Mouse (Mus musculus) hindbrain, embryonic 11.5 days (tissue): ENCODE measurements around the gene Magi2. TPM values are rescaled to one million over a fixed set of nuclear protein-coding genes. Genes with fewer than 3 reads are reported as not detected.

Experiments used
- ATAC-seq: fragments of 200-750 bp; cut with Nextera tagmentation; 2 replicates; pipeline ENCODE4 v1.8.0; 2017; ENCODE audit warnings: mild to moderate bottlenecking, moderate TSS enrichment, moderate library complexity; ENCODE audit not compliant: low FRiP score
- DNase-seq: peaks from one replicate; pipeline ENCODE4 v3.0.0-alpha.2; 2015; ENCODE audit warnings: low spot score
- H3K27ac ChIP-seq: fragments of 300-500 bp; sonication (generic); 2 replicates; pipeline ENCODE4 v1.5.1; 2014; ENCODE audit warnings: mild to moderate bottlenecking, low read depth, low read length
- H3K27me3 ChIP-seq: fragments of 300-500 bp; sonication (generic); 2 replicates; pipeline ENCODE4 v1.6.1; 2014; ENCODE audit warnings: mild to moderate bottlenecking, low read length, moderate library complexity, mixed read lengths; ENCODE audit not compliant: control insufficient read depth, insufficient read depth
- H3K36me3 ChIP-seq: fragments of 300-500 bp; sonication (generic); 2 replicates; pipeline ENCODE4 v1.6.1; 2014; ENCODE audit warnings: mild to moderate bottlenecking, low read length, moderate library complexity, mixed read lengths; ENCODE audit not compliant: control insufficient read depth, insufficient read depth
- H3K4me1 ChIP-seq: fragments of 300-500 bp; sonication (generic); replicated peaks from 2 replicates; pipeline ENCODE4 v1.6.1; 2014; ENCODE audit warnings: low read length, mixed read lengths; ENCODE audit not compliant: control insufficient read depth, insufficient read depth
- H3K4me2 ChIP-seq: fragments of 300-500 bp; sonication (generic); replicated peaks from 2 replicates; pipeline ENCODE4 v1.6.1; 2014; ENCODE audit warnings: mild to moderate bottlenecking, low read depth, low read length
- H3K4me3 ChIP-seq: fragments of 300-500 bp; sonication (generic); 2 replicates; pipeline ENCODE4 v1.5.1; 2014; ENCODE audit warnings: low read depth, low read length
- H3K9ac ChIP-seq: fragments of 300-500 bp; sonication (generic); 2 replicates; pipeline ENCODE4 v1.6.1; 2014; ENCODE audit warnings: low read depth, low read length
- H3K9me3 ChIP-seq: fragments of 300-500 bp; sonication (generic); 2 replicates; pipeline ENCODE4 v1.6.1; 2016; ENCODE audit warnings: low read length; ENCODE audit not compliant: control insufficient read depth
- WGBS: fragments of 180-500 bp; shearing (Covaris S2); extraction: QIAGEN DNeasy Blood & Tissue Kit; methylation state at CpG from one replicate; pipeline ENCODE4 v1.1.7; 2014; 5-methylcytosine and 5-hydroxymethylcytosine counted together
- polyA plus RNA-seq: library from polyadenylated mRNA; unstranded; fragments of >200 nt; fragmentation: Nextera tagmentation; extraction: Ambion mirVana; gene quantifications from 2 replicates; pipeline ENCODE4 v1.2.1, GENCODE M21; 2014

Gene Magi2
- polyA plus RNA-seq, 1 experiment from 2014 or later, result 8.7 TPM

- ATAC-seq, result no peak
Observed at GRCm38 (mm10) chr5:20103869-20104268, 877.0 kb downstream of the Magi2 start.

GRCm38 (mm10) chr5:20104496-20104895 is 877.7 kb downstream of the Magi2 start:
- Histone ChIP-seq H3K9me3 (no peaks in the 10 kb centered on the region), H3K9ac (no peak overlapping the region), H3K4me1 (no peaks in the 10 kb centered on the region), H3K4me3 (no peak overlapping the region), H3K27me3 (no peaks in the 10 kb centered on the region), H3K36me3 (no peaks in the 10 kb centered on the region), H3K4me2 (no peak overlapping the region), H3K27ac (no peak overlapping the region)
- WGBS, result 66% methylated on average over 3 of the region's 3 CpGs
- DNase-seq, result no peak
- ATAC-seq, result no peak

More at GRCm38 (mm10) chr5:20103869-20104268, 877.0 kb downstream of the Magi2 start:
- H3K9ac ChIP-seq, result no peak overlapping the region
- DNase-seq, result no peak
- H3K27ac ChIP-seq, result no peak overlapping the region
- no peaks in the 10 kb centered on the region for H3K36me3 ChIP-seq
- H3K27me3 ChIP-seq, result no peaks in the 10 kb centered on the region
- H3K4me3 ChIP-seq, result no peak overlapping the region
- H3K4me1 ChIP-seq, result no peaks in the 10 kb centered on the region
- H3K4me2 ChIP-seq, result no peak overlapping the region
- H3K9me3 ChIP-seq, result no peaks in the 10 kb centered on the region

GRCm38 (mm10) chr5:20109496-20109895 is 882.7 kb downstream of the Magi2 start:
- Histone ChIP-seq H3K4me1 (no peaks in the 10 kb centered on the region), H3K9me3 (no peaks in the 10 kb centered on the region), H3K4me3 (no peak overlapping the region), H3K36me3 (no peaks in the 10 kb centered on the region), H3K27me3 (no peaks in the 10 kb centered on the region), H3K4me2 (no peak overlapping the region), H3K27ac (no peak overlapping the region), H3K9ac (no peak overlapping the region)
- WGBS, result 87% methylated on average over 3 of the region's 3 CpGs
- DNase-seq (no peak), ATAC-seq (no peak)

- ATAC-seq (no peak), DNase-seq (no peak)
- no peaks in the 10 kb centered on the region for H3K27me3 ChIP-seq
- H3K4me3 ChIP-seq, result no peak overlapping the region
- 81% methylated on average over 3 of the region's 3 CpGs for WGBS
- H3K9ac ChIP-seq, result no peak overlapping the region
- no peaks in the 10 kb centered on the region for H3K36me3 ChIP-seq
- no peaks in the 10 kb centered on the region for H3K4me1 ChIP-seq
- no peak overlapping the region for H3K27ac ChIP-seq
- H3K9me3 ChIP-seq, result no peaks in the 10 kb centered on the region
- H3K4me2 ChIP-seq, result no peak overlapping the region
Observed at GRCm38 (mm10) chr5:20117156-20117555, 890.3 kb downstream of the Magi2 start.

GRCm38 (mm10) chr5:20140235-20140634 is 913.4 kb downstream of the Magi2 start:
- WGBS, result 86% methylated on average over 2 of the region's 2 CpGs
- H3K9ac ChIP-seq, result no peak overlapping the region
- ATAC-seq (no peak), DNase-seq (no peak)
- no peak overlapping the region for H3K4me3 ChIP-seq
- H3K4me1 ChIP-seq, result no peaks in the 10 kb centered on the region; the same call in 1 of the 2 replicates
- no peaks in the 10 kb centered on the region for H3K36me3 ChIP-seq
- no peak overlapping the region for H3K4me2 ChIP-seq
- no peaks in the 10 kb centered on the region for H3K9me3 ChIP-seq
- H3K27me3 ChIP-seq, result no peaks in the 10 kb centered on the region
- H3K27ac ChIP-seq, result no peak overlapping the region

GRCm38 (mm10) chr5:20140662-20141444 is 914.0 kb downstream of the Magi2 start:
- Histone ChIP-seq H3K4me1 (no peaks in the 10 kb centered on the region; the same call in 1 of the 2 replicates), H3K9ac (no peak overlapping the region), H3K27ac (no peak overlapping the region), H3K4me3 (no peak overlapping the region), H3K9me3 (no peaks in the 10 kb centered on the region), H3K36me3 (no peaks in the 10 kb centered on the region), H3K4me2 (no peak overlapping the region), H3K27me3 (no peaks in the 10 kb centered on the region)
- peak; percentile 21 for DNase-seq
- peak; percentile 52; the same call in 1 of the 2 replicates for ATAC-seq
- 49% methylated on average over 10 of the region's 10 CpGs for WGBS

- Histone ChIP-seq H3K27me3 (no peaks in the 10 kb centered on the region), H3K4me2 (no peak overlapping the region), H3K27ac (no peak overlapping the region), H3K9ac (no peak overlapping the region), H3K4me3 (no peak overlapping the region), H3K9me3 (no peaks in the 10 kb centered on the region), H3K4me1 (no peaks in the 10 kb centered on the region), H3K36me3 (no peaks in the 10 kb centered on the region)
- DNase-seq (peak; percentile 11), ATAC-seq (no peak)
- WGBS, result 47% methylated on average over 3 of the region's 3 CpGs
Observed at GRCm38 (mm10) chr5:20153359-20154125, 926.7 kb downstream of the Magi2 start.

- no peaks in the 10 kb centered on the region for H3K27me3 ChIP-seq
- H3K4me3 ChIP-seq, result no peak overlapping the region
- H3K27ac ChIP-seq, result peak overlapping the region; percentile 42; the same call in 1 of the 2 replicates
- no peaks in the 10 kb centered on the region for H3K4me1 ChIP-seq
- WGBS, result 41% methylated on average over 5 of the region's 5 CpGs
- no peak overlapping the region for H3K4me2 ChIP-seq
- no peaks in the 10 kb centered on the region for H3K36me3 ChIP-seq
- ATAC-seq (peak; percentile 93), DNase-seq (peak; percentile 15)
- H3K9me3 ChIP-seq, result no peaks in the 10 kb centered on the region
- H3K9ac ChIP-seq, result no peak overlapping the region
Observed at GRCm38 (mm10) chr5:20196765-20197164, 969.9 kb downstream of the Magi2 start.
